Mouse (Mus musculus) urinary bladder, adult 2 months (tissue): ENCODE results near the gene Pex3. TPM values are rescaled to one million over a fixed set of nuclear protein-coding genes. Genes with fewer than 3 reads are reported as not detected.
A peak's percentile ranks its signal among the peaks of the same experiment; 100 is the strongest.
"Not testable (repeated sequence)": the region's sequence is repeated elsewhere in the genome, so short reads cannot be mapped to it uniquely, and the experiment has no call there.

Source experiments
- DNase-seq: peaks from one replicate; pipeline ENCODE4 v3.0.0; 2022; ENCODE audit warnings: low spot score
- polyA plus RNA-seq: library from polyadenylated mRNA; depleted of rRNA; stranded (reverse); fragments of >200 nt; gene quantifications from 2 replicates; pipeline ENCODE4 v1.2.3, GENCODE M21; 2012; rRNA removed

The Pex3 gene
- polyA plus RNA-seq, 1 experiment = 32.5 TPM

DNA sequence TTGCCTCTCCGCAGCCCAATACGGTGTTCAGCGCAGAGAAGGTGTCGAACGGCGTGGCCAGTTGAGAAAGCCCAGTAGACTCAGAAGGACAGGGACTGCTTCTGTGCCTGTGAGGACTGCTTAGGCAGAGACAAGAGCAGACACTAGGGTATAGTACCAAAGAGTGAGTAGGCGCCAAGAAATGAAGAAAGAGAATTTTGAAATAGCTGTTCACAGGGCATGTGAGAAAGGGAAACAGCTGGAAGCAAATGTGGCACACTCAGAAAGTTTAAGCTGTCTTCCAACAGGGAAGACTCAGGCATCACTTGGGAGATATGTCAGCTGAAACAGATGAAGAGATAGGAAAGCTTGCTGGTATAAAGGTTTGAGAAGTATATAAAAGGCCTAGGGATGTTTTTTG lies 16.2 kb downstream of the Pex3 start:
- DNase-seq = no peak

DNA sequence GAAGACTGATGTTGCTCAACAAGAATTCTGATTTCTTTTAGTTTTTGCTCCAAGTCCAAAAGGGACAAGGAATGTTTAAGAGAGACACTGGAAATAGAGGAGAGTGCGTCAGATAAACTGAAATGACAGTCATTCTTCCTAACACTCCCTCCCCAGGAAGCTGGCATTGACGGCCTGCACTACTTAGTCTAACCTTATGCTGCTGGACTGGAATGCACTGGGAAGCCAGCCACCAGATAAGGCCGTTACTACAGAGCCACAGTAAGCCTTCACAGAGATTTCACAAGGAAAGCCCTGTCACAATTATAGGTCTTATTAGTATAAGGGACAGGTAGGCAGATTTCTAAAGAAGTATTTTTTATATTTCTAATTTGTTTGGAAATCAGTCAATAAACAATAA lies 18.2 kb downstream of the Pex3 start:
- DNase-seq = no peak

DNA sequence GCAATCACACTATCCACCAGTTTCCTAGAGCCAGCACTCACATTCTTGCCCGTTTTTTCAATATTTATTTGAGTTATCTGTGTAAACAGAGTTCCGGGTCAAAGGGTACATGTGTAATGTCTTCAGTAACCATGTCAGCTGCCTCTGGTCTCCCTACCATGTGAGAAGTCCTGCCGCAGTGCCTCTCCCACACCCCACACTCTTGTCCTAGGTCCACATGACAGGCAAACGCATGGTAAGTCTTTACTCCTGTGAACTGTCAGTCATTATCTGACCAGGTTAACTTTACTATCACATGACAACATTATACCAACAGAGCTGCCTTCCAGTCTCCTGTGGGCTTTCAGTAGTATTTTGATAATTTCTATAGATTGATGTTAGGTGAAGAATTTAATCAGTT lies 24.8 kb downstream of the Pex3 start:
- no peak for DNase-seq

DNA sequence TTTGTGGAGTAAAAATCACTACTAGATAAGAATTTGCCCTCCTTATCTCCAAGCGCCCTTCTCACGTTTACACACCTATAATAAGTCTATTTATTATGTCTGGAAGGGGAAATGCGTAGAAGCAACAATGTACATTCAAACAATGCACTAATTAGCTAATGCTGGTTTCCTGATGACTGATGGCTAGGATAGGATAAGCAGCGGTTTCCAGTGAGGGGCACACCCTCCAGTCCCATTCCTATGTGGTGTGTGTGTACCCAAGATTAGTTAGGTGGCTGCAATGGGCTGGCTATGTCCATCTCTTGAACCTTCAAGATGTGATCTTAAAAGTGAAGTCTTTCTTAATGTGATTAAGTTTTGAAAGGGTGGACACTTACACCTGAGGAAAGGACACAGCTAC lies 31.1 kb downstream of the Pex3 start:
- DNase-seq = no peak

DNA sequence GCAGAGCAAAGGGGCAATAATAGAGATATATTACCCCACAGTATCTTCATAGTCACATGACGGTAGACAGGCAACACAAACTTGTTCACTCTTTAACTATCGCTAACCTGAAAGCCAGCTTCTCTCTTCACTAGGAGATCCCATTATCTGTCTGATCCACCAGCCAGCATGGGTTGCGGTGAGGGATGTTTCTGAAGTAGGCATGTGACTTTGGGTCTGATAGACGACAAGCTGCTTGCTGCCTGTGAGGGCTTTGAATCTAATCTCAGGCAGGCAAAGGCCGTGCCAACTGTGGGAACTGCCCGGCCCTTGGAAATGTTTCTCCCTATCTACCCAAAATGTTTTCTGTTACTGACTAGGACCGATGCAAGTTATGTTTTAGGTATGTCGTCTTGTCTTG lies 50.6 kb downstream of the Pex3 start:
- no peak for DNase-seq

DNA sequence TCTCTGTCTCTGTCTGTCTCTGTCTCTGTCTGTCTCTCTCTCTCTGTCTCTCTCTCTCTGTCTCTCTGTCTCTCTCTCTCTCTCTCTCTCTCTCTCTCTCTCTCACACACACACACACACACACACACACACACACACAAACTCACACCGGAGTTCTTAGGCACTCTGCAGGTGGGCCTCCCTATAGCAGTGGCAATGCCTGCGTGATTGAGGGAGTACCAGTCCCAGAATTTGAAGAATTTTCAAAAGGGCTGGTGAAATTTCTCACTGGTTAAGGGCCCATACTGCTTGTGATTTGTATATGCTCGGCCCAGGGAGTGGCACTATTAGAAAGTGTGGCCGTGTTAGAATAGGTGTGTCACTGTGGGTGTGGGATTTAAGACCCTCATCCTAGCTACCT lies 51.4 kb downstream of the Pex3 start:
- DNase-seq = not testable (repeated sequence)

DNA sequence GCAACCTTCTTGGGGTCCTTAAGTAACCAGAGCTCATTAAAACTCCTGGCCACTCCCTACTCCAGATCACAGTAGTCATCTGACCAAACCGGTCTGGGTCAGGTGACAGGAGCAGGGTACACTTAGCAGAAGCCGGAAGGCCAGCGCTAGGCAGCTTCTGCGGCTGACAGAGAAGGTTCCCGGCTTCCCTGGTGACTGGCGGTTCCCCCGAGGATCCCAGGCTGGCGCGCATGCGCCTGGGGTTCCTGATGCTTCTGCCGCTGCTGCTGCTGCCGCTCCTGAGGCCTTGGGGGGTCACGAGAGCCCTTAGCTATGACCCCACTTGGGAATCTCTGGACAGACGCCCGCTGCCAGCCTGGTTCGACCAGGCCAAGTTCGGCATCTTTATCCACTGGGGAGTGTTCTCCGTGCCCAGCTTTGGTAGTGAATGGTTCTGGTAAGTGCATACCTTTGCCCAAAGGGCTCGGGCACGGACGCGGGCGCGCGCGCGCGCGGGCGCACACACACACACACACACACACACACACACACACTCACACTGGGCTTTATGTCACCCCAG lies 51.9 kb downstream of the Pex3 start:
- DNase-seq = peak; percentile 80

DNA sequence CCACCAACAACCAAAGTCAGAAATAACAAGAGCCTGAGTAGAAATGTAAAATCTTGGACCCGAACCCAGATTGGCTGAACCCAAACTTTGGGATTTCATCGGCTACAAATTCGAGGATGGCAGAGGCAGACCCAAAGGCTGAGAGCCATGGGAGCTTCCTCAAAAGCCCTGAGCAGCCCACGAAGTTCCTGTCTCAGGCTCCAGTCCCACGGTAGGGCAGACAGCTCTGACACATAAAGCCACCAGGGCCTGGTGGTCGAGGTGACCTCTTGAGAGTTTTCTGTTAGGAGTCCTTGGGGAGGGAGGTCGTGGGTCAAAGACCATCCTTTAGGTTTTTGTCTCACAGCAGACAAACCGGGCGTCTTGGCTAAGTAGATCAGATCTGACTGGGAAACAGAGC lies 52.5 kb downstream of the Pex3 start:
- no peak for DNase-seq

DNA sequence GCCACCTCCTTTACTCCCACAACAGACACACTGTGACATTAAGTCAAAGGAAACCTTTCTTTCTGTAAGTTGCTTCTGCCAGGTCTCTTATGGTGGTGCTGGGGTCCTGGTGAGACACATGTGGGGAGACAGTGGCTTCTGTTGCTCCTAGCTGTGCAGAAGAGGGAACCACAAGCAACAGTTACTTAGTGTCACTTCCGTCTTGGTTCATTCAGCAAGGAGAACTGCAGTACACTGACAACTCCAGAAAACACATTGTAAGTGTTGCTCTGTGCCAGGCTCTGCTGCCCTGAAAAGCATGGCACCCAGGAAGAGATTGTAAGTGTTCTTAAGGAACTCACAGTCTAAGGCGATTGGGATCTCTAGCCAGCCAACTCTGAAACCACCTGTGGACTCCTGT lies 53.6 kb downstream of the Pex3 start, which contains the start of gene Fuca2:
TSS of gene Fuca2 (plus strand) at position 210 of the 400 bp plus-strand sequence.
- DNase-seq = no peak

DNA sequence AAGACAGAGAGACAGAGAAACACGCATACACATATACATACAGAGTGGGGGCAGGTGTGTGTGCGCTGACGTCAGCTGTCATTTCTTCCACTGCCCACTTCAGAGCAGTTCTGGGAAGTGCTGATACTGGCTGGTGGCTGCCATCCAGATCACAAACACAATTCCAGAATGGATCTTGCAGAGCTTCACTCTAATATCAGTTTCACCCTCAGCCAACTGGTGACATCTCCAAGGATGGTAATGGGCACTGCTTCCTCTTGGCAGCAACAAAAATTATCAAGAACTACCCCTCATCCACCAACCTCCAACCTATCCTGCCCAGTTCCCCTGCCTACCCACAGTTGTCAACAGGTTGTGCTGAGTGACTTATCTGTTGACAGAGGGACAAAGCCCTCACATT lies 56.6 kb downstream of the Pex3 start:
- DNase-seq = no peak

DNA sequence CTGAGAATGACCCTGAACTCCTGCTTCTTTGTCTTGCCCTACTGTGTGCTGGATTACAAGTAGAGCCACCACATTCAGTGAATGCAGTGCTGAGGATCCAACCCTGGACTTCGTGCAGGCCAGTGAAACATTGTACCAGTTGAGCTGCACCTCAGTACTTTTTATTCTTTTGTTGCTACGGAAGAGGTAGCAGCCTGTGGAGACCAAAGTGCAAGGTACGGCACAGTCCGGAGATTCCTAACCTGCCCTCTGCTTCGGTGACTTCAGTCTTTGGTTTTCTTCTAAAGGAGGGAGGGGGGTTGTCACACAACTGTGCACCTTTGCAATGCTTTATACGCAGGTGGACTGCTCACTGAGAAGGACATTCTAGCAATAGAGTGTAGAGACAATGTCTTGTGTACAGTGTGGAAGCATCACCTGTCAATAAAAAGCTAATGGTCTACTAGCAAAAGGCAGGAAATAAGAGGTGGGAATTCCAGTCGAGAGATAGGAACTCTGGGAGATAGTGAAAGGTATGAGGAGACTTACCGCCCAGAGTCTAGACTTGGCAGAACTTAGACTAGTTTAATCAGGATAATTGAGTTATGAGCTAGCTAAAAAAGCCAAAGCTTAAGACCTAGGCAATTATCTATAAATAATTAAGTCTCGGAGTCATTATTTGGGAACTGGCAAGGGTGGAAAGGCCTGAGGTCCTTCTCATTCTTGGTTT lies 58.8 kb downstream of the Pex3 start:
- no peak for DNase-seq

DNA sequence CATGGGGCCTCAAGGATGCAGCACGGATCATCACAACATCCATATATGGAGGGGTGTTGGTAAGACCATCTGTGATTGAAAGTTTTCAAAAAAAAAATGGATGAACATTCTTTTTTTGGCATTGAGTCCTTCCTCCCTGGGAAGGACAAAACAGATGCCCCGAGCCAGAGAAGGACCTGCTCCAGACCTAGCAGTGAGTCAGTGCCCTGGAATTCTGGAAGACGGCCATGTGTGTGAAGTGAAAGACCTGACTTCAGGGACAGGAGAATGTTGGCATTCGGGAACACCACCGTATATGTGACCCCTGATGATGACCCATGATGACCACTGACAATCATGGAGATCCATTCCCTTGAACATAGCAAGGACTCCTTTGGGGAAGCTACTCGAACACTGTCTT lies 63.3 kb downstream of the Pex3 start:
- DNase-seq = no peak

DNA sequence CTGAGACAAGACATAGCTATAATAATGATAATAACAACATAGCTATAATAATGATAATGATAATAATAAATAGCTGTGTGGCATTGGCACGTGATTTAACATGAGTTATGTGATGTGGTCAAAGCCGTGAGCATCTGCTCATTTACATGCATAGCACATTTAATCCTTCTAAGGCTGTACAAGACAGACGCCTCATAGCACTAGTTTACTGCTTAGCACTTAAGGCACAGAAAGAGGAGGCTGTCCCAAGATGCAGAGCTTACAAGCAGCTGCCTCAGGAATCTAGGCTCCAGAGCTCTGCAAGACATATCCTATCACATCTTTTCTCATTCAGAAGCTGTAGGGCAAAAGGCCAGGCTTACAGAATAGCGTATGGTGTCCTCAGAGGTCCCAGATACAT lies 67.0 kb downstream of the Pex3 start:
- DNase-seq = no peak

DNA sequence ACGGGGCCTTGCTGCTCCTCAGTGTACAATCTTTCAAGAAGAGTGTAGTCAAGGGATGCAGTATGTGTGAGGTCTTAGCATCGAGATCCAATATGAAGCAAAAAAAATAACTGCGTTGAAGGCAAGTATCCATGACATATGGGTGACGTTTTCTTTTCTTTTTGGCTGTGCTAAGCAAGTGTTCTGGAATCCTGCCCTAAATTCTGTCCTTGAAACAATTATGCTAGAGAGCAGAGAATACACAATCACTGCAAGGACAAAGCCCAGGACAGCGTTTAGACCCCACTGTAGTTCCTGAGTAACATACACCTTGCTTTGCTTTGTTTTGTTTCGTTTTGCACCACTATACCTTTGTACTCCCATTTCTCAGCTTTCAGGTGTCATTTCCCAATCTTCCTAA lies 73.6 kb downstream of the Pex3 start:
- no peak for DNase-seq

DNA sequence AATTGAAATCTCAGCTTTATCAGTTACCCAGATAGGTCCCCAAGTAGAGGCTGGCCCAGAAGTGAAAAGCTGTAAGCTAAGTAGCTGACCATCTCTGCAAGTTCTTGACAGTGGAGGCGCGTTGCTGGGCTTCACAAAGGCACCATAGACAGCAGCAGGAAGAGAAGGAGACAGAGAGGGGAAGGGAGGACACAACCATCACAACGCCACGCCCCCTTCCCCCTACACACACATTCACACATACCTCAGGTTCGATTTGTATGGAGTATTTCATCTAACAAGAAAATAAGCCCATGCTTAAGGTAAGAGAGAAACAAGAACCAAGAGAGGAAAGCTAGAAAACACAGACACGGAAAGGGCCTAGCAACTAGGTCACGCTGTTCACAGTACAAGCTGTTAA lies 77.8 kb downstream of the Pex3 start:
- DNase-seq = no peak

DNA sequence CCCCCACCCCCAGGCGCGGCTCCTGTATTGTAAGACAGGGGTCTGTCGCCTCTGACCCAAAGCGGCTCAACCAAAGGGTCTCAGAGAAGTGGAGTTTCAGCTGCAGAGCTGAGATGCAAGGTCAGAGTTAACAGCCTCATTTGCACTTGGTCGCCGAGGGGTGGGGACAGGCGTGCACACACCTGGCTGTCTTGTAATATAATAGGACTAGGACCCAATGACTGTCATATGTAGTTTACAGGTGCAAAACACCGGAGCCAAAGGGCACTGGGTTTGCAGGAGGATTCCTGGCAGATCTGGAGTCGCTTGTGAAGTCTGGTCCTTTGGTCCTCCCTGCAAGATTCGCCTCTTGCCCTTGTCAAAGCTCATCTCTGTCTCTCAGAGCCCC lies 78.4 kb downstream of the Pex3 start:
- DNase-seq = no peak

Other genes with a start within 250 kb of the Pex3 start
- 13.9 and 20.8 TPM in 2 replicates for gene Phactr2, start 78.7 kb downstream of the Pex3 start, polyA plus RNA-seq
- 73.4 and 76.8 TPM in 2 replicates for gene Fuca2, start 53.6 kb downstream of the Pex3 start, polyA plus RNA-seq
- gene Adat2, start 248 bp downstream of the Pex3 start, polyA plus RNA-seq = 7.9 and 8.2 TPM in 2 replicates